ENCODE assay signal across 14 mouse cellular contexts in genomic region chr2:103956867-103957266, GRCm38 (mm10). TPM values are rescaled to one million over a fixed set of nuclear protein-coding genes. Genes with fewer than 3 reads are reported as not detected.
A peak's percentile ranks its signal among the peaks of the same experiment; 100 is the strongest.
DNase-seq lines count a peak whose midpoint lies in the region; ATAC-seq and TF ChIP-seq lines count a peak whose summit lies in the region.
"Had no signal": no experiment of that assay in that cellular context is flagged by ENCODE, and none has a peak within 500 bp of the region (broad histone marks: within the 10 kb centered on the region; RNA-seq: fewer than 3 reads in every experiment).

No protein-coding gene starts in this region.

- no peak overlapping the region for H3K9ac ChIP-seq in heart, embryonic 12.5 days
- H3K9ac ChIP-seq in heart, adult 2 months (ENCODE audit: low read depth, low read length): no peak overlapping the region
- H3K9ac ChIP-seq in hindbrain, postnatal 0 days (replicated peaks; ENCODE audit: low read length): no peak overlapping the region
- H3K9ac ChIP-seq: neural tube, embryonic 13.5 days had no signal

- no peak for TF ChIP-seq CTCF in heart, adult 2 months (IDR thresholded peaks at IDR 0.05)
- no peak for TF ChIP-seq CTCF in hindbrain, postnatal 0 days (IDR thresholded peaks at IDR 0.05; ENCODE audit: low read depth)

- no peak for TF ChIP-seq POLR2A in heart, adult 2 months (IDR thresholded peaks at IDR 0.05; ENCODE audit: insufficient read depth, low read depth, low read length)

- no peaks in the 10 kb centered on the region for H3K79me2 ChIP-seq in heart, adult 2 months (replicated peaks; ENCODE audit: control insufficient read depth, insufficient read depth, low read length)

- DNase-seq in heart, adult 2 months: no peak
- DNase-seq in c-Kit-negative CD71-positive TER-119-positive erythroid progenitor cells, embryonic 14.5 days (ENCODE audit: low read depth, low spot score): peak; percentile 81
- DNase-seq in liver: peak; percentile 91
- no peak for DNase-seq in yolk sac, embryonic 10.5 days (ENCODE audit: low spot score)
- DNase-seq in hindbrain, postnatal 0 days (ENCODE audit: low spot score): no peak
- no peak for DNase-seq in gastrocnemius, adult 8-10 months (ENCODE audit: low spot score in 2 of 2)
- DNase-seq: cerebellum, adult 8-10 months; gastrocnemius, postnatal 25 days; heart, postnatal 4 days; kidney, postnatal 14 days; lung, postnatal 4 days had no signal

- intact Hi-C loops in heart, adult 2 months (cut with DNase I): no loop called here

- H3K4me3 ChIP-seq in heart, embryonic 12.5 days: no peak overlapping the region
- no peak overlapping the region for H3K4me3 ChIP-seq in heart, adult 2 months
- no peak overlapping the region for H3K4me3 ChIP-seq in hindbrain, postnatal 0 days (ENCODE audit: low read length)
- H3K4me3 ChIP-seq: neural tube, embryonic 13.5 days had no signal

- no peaks in the 10 kb centered on the region for H3K9me3 ChIP-seq in heart, embryonic 12.5 days (replicated peaks)
- no peaks in the 10 kb centered on the region for H3K9me3 ChIP-seq in hindbrain, postnatal 0 days (ENCODE audit: low read length)
- H3K9me3 ChIP-seq: neural tube, embryonic 13.5 days had no signal

- peaks cover 3% of the 10 kb centered on the region for H3K27me3 ChIP-seq in heart, embryonic 12.5 days (replicated peaks)
- H3K27me3 ChIP-seq in heart, adult 2 months (ENCODE audit: control insufficient read depth, insufficient read depth, low read length): no peaks in the 10 kb centered on the region
- H3K27me3 ChIP-seq in hindbrain, postnatal 0 days (ENCODE audit: insufficient read depth, low read length): no peaks in the 10 kb centered on the region
- H3K27me3 ChIP-seq: neural tube, embryonic 13.5 days had no signal

- H3K27ac ChIP-seq in heart, embryonic 12.5 days (ENCODE audit: poor library complexity, severe bottlenecking): no peak overlapping the region
- no peak overlapping the region for H3K27ac ChIP-seq in heart, adult 2 months
- no peak overlapping the region for H3K27ac ChIP-seq in hindbrain, postnatal 0 days
- H3K27ac ChIP-seq: neural tube, embryonic 13.5 days had no signal

- H3K4me1 ChIP-seq in heart, embryonic 12.5 days (replicated peaks): peaks cover 10% of the 10 kb centered on the region
- no peaks in the 10 kb centered on the region for H3K4me1 ChIP-seq in heart, adult 2 months (ENCODE audit: control insufficient read depth, insufficient read depth, low read length)
- no peaks in the 10 kb centered on the region for H3K4me1 ChIP-seq in hindbrain, postnatal 0 days (ENCODE audit: insufficient read depth, low read length)
- H3K4me1 ChIP-seq: neural tube, embryonic 13.5 days had no signal

- H3K4me2 ChIP-seq in heart, embryonic 12.5 days: no peak overlapping the region
- no peak overlapping the region for H3K4me2 ChIP-seq in hindbrain, postnatal 0 days (ENCODE audit: low read depth, low read length)
- H3K4me2 ChIP-seq: neural tube, embryonic 13.5 days had no signal

- no peaks in the 10 kb centered on the region for H3K36me3 ChIP-seq in heart, embryonic 12.5 days
- no peaks in the 10 kb centered on the region for H3K36me3 ChIP-seq in heart, adult 2 months (ENCODE audit: control insufficient read depth, insufficient read depth, low read length)
- H3K36me3 ChIP-seq in hindbrain, postnatal 0 days (ENCODE audit: insufficient read depth, low read length): no peaks in the 10 kb centered on the region
- H3K36me3 ChIP-seq: neural tube, embryonic 13.5 days had no signal

- ATAC-seq in heart, embryonic 12.5 days (ENCODE audit: insufficient number of reproducible peaks, low FRiP score): peak; percentile 34; the same call in 1 of the 2 replicates
- ATAC-seq in megakaryocyte-erythroid progenitor cell, adult 5-6 weeks (replicated peaks; ENCODE audit: low FRiP score, low TSS enrichment, poor library complexity, severe bottlenecking): peak; percentile 85
- no peak for ATAC-seq in hindbrain, postnatal 0 days

- TF ChIP-seq EP300 in heart, adult 2 months (IDR thresholded peaks at IDR 0.05; ENCODE audit: insufficient read depth, low read depth, low read length): no peak

- WGBS in heart, embryonic 12.5 days: 74% methylated on average over 6 of the region's 6 CpGs
- WGBS in heart, adult 2 months: 81% methylated on average over 6 of the region's 6 CpGs
- WGBS in hindbrain, postnatal 0 days: 85% methylated on average over 6 of the region's 6 CpGs

RNA-seq across cellular contexts. Expression of gene Lmo2, which starts 0.9 kb away (rescaled TPM):
- 22.3 and 24.9 TPM in 2 replicates for polyA plus RNA-seq in heart, embryonic 12.5 days (2016; fragmentation: Nextera tagmentation; extraction: Ambion mirVana)
- total RNA-seq in heart, adult 2 months (2021): 10 to 100 TPM; 19.8 to 25.3 TPM
- 17.7 and 19.5 TPM in 2 replicates for polyA plus RNA-seq in heart, adult 2 months (2012; rRNA removed)
- total RNA-seq in megakaryocyte-erythroid progenitor cell, adult 5-6 weeks (2014; fragmentation: Nextera tagmentation): 386 and 431 TPM in 2 replicates
- 391 and 392 TPM in 2 replicates for total RNA-seq in megakaryocyte-erythroid progenitor cell, adult 5-6 weeks (2017)
- 25.7 and 28.0 TPM in 2 replicates for total RNA-seq in hindbrain, postnatal 0 days (2014; rRNA removed)
- 31.2 TPM in 2 replicates for polyA plus RNA-seq in hindbrain, postnatal 0 days (2015; fragmentation: Nextera tagmentation; extraction: Ambion mirVana)
- 1 to 10 TPM; 3.4 to 9.1 (median 4.6) TPM for total RNA-seq in gastrocnemius, adult 8-10 months (2022)

Comparison
In these comparisons a context has a peak if more than half of its experiments do, and no peak if none do; other contexts are left out.
1. DNase-seq: peak in c-Kit-negative CD71-positive TER-119-positive erythroid progenitor cells, embryonic 14.5 days (single experiment) and liver (single experiment); none in heart, adult 2 months (0 of 2), yolk sac, embryonic 10.5 days (single experiment), hindbrain, postnatal 0 days (single experiment) and gastrocnemius, adult 8-10 months (0 of 2).
2. RNA of gene Lmo2, which starts 0.9 kb away (total RNA-seq): 386 to 431 TPM in megakaryocyte-erythroid progenitor cell, adult 5-6 weeks; 25.7 to 28.0 TPM in hindbrain, postnatal 0 days, 19.8 to 25.3 TPM in heart, adult 2 months and 3.4 to 9.1 TPM in gastrocnemius, adult 8-10 months; every median in the first group is over 10 times any median in the second.